Mouse (Mus musculus): ENCODE results near the gene Hectd2.

GRCm38 (mm10) chr19:36610309-36610708, 55.9 kb downstream of the Hectd2 start:
- TF ChIP-seq CTCF (IDR thresholded peaks at IDR 0.05; ENCODE audit: insufficient read depth, low read depth, low read length) (no peak), POLR2A (IDR thresholded peaks at IDR 0.05; ENCODE audit: insufficient read depth, low read depth, low read length) (no peak)
